ENCODE assay signal across 11 mouse cellular contexts in genomic region chr10:24447135-24447534, GRCm38 (mm10).
DNase-seq lines count a peak whose midpoint lies in the region; ATAC-seq and TF ChIP-seq lines count a peak whose summit lies in the region.
"Had no signal": no experiment of that assay in that cellular context is flagged by ENCODE, and none has a peak within 500 bp of the region (broad histone marks: within the 10 kb centered on the region; RNA-seq: fewer than 3 reads in every experiment).

No protein-coding gene starts in this region.

- ATAC-seq in kidney, embryonic 16.5 days (ENCODE audit: low FRiP score, low TSS enrichment), result no peak
- ATAC-seq in intestine, embryonic 15.5 days, result 0 out of 2 replicates have a peak, but pooled peaks have one; percentile 16
- ATAC-seq in monocyte, adult 5-6 weeks (replicated peaks; ENCODE audit: insufficient number of reproducible peaks, low FRiP score, low TSS enrichment, poor library complexity, severe bottlenecking), result no peak
- no peak for ATAC-seq in hindbrain, embryonic 14.5 days (ENCODE audit: low FRiP score)

- H3ac ChIP-seq in myocyte (ENCODE audit: control insufficient read depth, insufficient read length), result no peak overlapping the region

- H3K79me2 ChIP-seq in myocyte (ENCODE audit: control insufficient read depth, insufficient read depth), result no peaks in the 10 kb centered on the region

- peaks cover 13% of the 10 kb centered on the region for H3K4me1 ChIP-seq in kidney, embryonic 16.5 days (ENCODE audit: insufficient read depth, low read length)
- peaks cover 16% of the 10 kb centered on the region; the same call in 1 of the 2 replicates for H3K4me1 ChIP-seq in intestine, embryonic 15.5 days (replicated peaks)
- H3K4me1 ChIP-seq in hindbrain, embryonic 14.5 days (replicated peaks; ENCODE audit: control insufficient read depth, insufficient read depth, low read length), result no peaks in the 10 kb centered on the region

- no peaks in the 10 kb centered on the region for H3K36me3 ChIP-seq in kidney, embryonic 16.5 days (ENCODE audit: insufficient read depth, low read length)
- H3K36me3 ChIP-seq in intestine, embryonic 15.5 days, result no peaks in the 10 kb centered on the region
- H3K36me3 ChIP-seq in myocyte (ENCODE audit: control insufficient read depth, insufficient read depth), result no peaks in the 10 kb centered on the region
- H3K36me3 ChIP-seq in hindbrain, embryonic 14.5 days (replicated peaks; ENCODE audit: control insufficient read depth, insufficient read depth), result no peaks in the 10 kb centered on the region

- TF ChIP-seq POLR2A in myocyte (IDR thresholded peaks at IDR 0.05; ENCODE audit: insufficient read length, low read depth), result no peak

- no peak overlapping the region for H3K4me3 ChIP-seq in kidney, embryonic 16.5 days (ENCODE audit: low read length)
- H3K4me3 ChIP-seq in intestine, embryonic 15.5 days (replicated peaks), result no peak overlapping the region
- H3K4me3 ChIP-seq in myocyte, result no peak overlapping the region
- H3K4me3 ChIP-seq in hindbrain, embryonic 14.5 days (replicated peaks; ENCODE audit: low read length), result no peak overlapping the region

- DNase-seq in kidney, adult 11 months, result no peak
- DNase-seq in heart, adult 18-20 months, result peak; percentile 49 to 66
- DNase-seq in neural tube, embryonic 10.5 days (ENCODE audit: extremely low spot score, low spot score), result no peak
- no peak for DNase-seq in hindbrain, embryonic 14.5 days (ENCODE audit: low spot score)
- DNase-seq: left cerebral cortex, postnatal 4 days; thymus, postnatal 36 days had no signal

- H3K9me3 ChIP-seq in kidney, embryonic 16.5 days (ENCODE audit: low read length), result 0 out of 2 replicates have a peak, but pooled peaks cover 3% of the 10 kb centered on the region
- no peaks in the 10 kb centered on the region for H3K9me3 ChIP-seq in intestine, embryonic 15.5 days
- H3K9me3 ChIP-seq in hindbrain, embryonic 14.5 days (ENCODE audit: control insufficient read depth, low read length), result no peaks in the 10 kb centered on the region

- H3K27me3 ChIP-seq in kidney, embryonic 16.5 days (ENCODE audit: insufficient read depth, low read length), result no peaks in the 10 kb centered on the region
- H3K27me3 ChIP-seq in intestine, embryonic 15.5 days (replicated peaks), result no peaks in the 10 kb centered on the region
- H3K27me3 ChIP-seq in myocyte (ENCODE audit: control insufficient read depth, insufficient read depth, insufficient read length), result no peaks in the 10 kb centered on the region
- H3K27me3 ChIP-seq in hindbrain, embryonic 14.5 days (ENCODE audit: control insufficient read depth, insufficient read depth, low read length), result no peaks in the 10 kb centered on the region

- 45% methylated on average over 6 of the region's 6 CpGs for WGBS in kidney, embryonic 16.5 days
- WGBS in intestine, embryonic 15.5 days, result 44% methylated on average over 6 of the region's 6 CpGs
- WGBS in hindbrain, embryonic 14.5 days, result 75% methylated on average over 6 of the region's 6 CpGs

- H3K4me2 ChIP-seq in kidney, embryonic 16.5 days (replicated peaks; ENCODE audit: low read depth, low read length), result no peak overlapping the region
- no peak overlapping the region for H3K4me2 ChIP-seq in intestine, embryonic 15.5 days (replicated peaks)
- peak overlapping the region; percentile 65 for H3K4me2 ChIP-seq in myocyte (ENCODE audit: low read depth)
- H3K4me2 ChIP-seq in hindbrain, embryonic 14.5 days (replicated peaks), result no peak overlapping the region
- H3K4me2 ChIP-seq: midbrain, embryonic 11.5 days had no signal

- peak overlapping the region; percentile 88 for H3K27ac ChIP-seq in kidney, embryonic 16.5 days (ENCODE audit: low read length)
- H3K27ac ChIP-seq in intestine, embryonic 15.5 days, result peak overlapping the region; percentile 85
- H3K27ac ChIP-seq in hindbrain, embryonic 14.5 days, result no peak overlapping the region

- no peak overlapping the region for H3K9ac ChIP-seq in kidney, embryonic 16.5 days (replicated peaks; ENCODE audit: low read length)
- H3K9ac ChIP-seq in intestine, embryonic 15.5 days, result no peak overlapping the region
- H3K9ac ChIP-seq in hindbrain, embryonic 14.5 days, result no peak overlapping the region

TF ChIP-seq in myocyte, 11 proteins besides CTCF, POLR2A, EP300 and RAD21:
- TF ChIP-seq MYOD1 (IDR thresholded peaks at IDR 0.05; ENCODE audit: control insufficient read depth in 1 of 3, insufficient read length in 2 of 3, low read depth in 2 of 3) (peak in 2 of 3 experiments; percentile 64 to 66), TCF3 (IDR thresholded peaks at IDR 0.05; ENCODE audit: insufficient read length, low read depth) (no peak), CEBPB (IDR thresholded peaks at IDR 0.05; ENCODE audit: insufficient read depth, poor library complexity, severe bottlenecking) (0 out of 2 replicates have a peak, but pooled peaks have one; percentile 21), MAX (IDR thresholded peaks at IDR 0.05; ENCODE audit: low read depth) (no peak)

Comparison
In these comparisons a context has a peak if more than half of its experiments do, and no peak if none do; other contexts are left out.
1. DNase-seq: peak in heart, adult 18-20 months (2 of 2); none in kidney, adult 11 months (single experiment), neural tube, embryonic 10.5 days (single experiment) and hindbrain, embryonic 14.5 days (single experiment).